Mouse (Mus musculus) embryonic facial prominence, embryonic 14.5 days (tissue): ENCODE data around the gene Pole3. TPM values are rescaled to one million over a fixed set of nuclear protein-coding genes. Genes with fewer than 3 reads are reported as not detected.

Experiments
- ATAC-seq: fragments of 200-750 bp; cut with Nextera tagmentation; 2 replicates; pipeline ENCODE4 v1.8.0; 2017; ENCODE audit warnings: low read depth, moderate number of reproducible peaks, moderate TSS enrichment
- DNase-seq: peaks from one replicate; pipeline ENCODE4 v3.0.0-alpha.2; 2015; ENCODE audit warnings: low spot score
- H3K27ac ChIP-seq: fragments of 300-500 bp; sonication (generic); replicated peaks from 2 replicates; pipeline ENCODE4 v1.5.1; 2014; ENCODE audit warnings: low read depth, mild to moderate bottlenecking, low read length, moderate library complexity
- H3K27me3 ChIP-seq: fragments of 300-500 bp; sonication (generic); replicated peaks from 2 replicates; pipeline ENCODE4 v1.6.1; 2014; ENCODE audit warnings: low read length; ENCODE audit not compliant: control insufficient read depth, insufficient read depth
- H3K36me3 ChIP-seq: fragments of 300-500 bp; sonication (generic); 2 replicates; pipeline ENCODE4 v1.6.1; 2014; ENCODE audit warnings: low read length, mixed read lengths; ENCODE audit not compliant: control insufficient read depth, insufficient read depth
- H3K4me1 ChIP-seq: fragments of 300-500 bp; sonication (generic); 2 replicates; pipeline ENCODE4 v1.6.1; 2014; ENCODE audit warnings: antibody characterized with exemption, low read length; ENCODE audit not compliant: control insufficient read depth, insufficient read depth
- H3K4me2 ChIP-seq: fragments of 300-500 bp; sonication (generic); 2 replicates; pipeline ENCODE4 v1.6.1; 2014; ENCODE audit warnings: low read depth, mild to moderate bottlenecking, low read length, moderate library complexity, mixed read lengths
- H3K4me3 ChIP-seq: fragments of 300-500 bp; sonication (generic); 2 replicates; pipeline ENCODE4 v1.5.1; 2014; ENCODE audit warnings: low read depth, mild to moderate bottlenecking, low read length
- H3K9ac ChIP-seq: fragments of 300-500 bp; sonication (generic); 2 replicates; pipeline ENCODE4 v1.6.1; 2014; ENCODE audit warnings: low read depth, mild to moderate bottlenecking, low read length, moderate library complexity, mixed read lengths
- H3K9me3 ChIP-seq: fragments of 300-500 bp; sonication (generic); 2 replicates; pipeline ENCODE4 v1.6.1; 2016; ENCODE audit warnings: low read length; ENCODE audit not compliant: control insufficient read depth
- WGBS: fragments of 180-500 bp; shearing (Covaris S2); extraction: QIAGEN DNeasy Blood & Tissue Kit; methylation state at CpG from one replicate; pipeline ENCODE4 v1.1.7; 2014; 5-methylcytosine and 5-hydroxymethylcytosine counted together
- polyA plus RNA-seq: library from polyadenylated mRNA; unstranded; fragments of >200 nt; fragmentation: Nextera tagmentation; extraction: Ambion mirVana; gene quantifications from 2 replicates; pipeline ENCODE4 v1.2.1, GENCODE M21; 2014

The Pole3 gene
- polyA plus RNA-seq, 1 experiment from 2014 or later: 66.3 TPM

GRCm38 (mm10) chr4:62503374-62503970, 21.4 kb downstream of the Pole3 start, which contains the start of gene Hdhd3:
Gene Hdhd3, minus strand, starts transcription at chr4:62503467.
- H3K27ac ChIP-seq: peak within 1 kb of the TSS; percentile 18; the same call in 1 of the 2 replicates
- WGBS: 68% methylated on average over 3 of the region's 3 CpGs
- no peak for DNase-seq

GRCm38 (mm10) chr4:62502969-62503368, 21.9 kb downstream of the Pole3 start:
- Histone ChIP-seq H3K36me3 (peaks cover 21% of the 10 kb centered on the region), H3K9ac (no peak overlapping the region), H3K27me3 (no peaks in the 10 kb centered on the region), H3K4me1 (0 out of 2 replicates have a peak, but pooled peaks cover 3% of the 10 kb centered on the region), H3K27ac (no peak overlapping the region), H3K4me2 (no peak overlapping the region), H3K4me3 (no peak overlapping the region), H3K9me3 (no peaks in the 10 kb centered on the region)
- ATAC-seq (no peak), DNase-seq (no peak)
- 75% methylated on average over 7 of the region's 7 CpGs for WGBS

More at GRCm38 (mm10) chr4:62503374-62503970, 21.4 kb downstream of the Pole3 start, which contains the start of gene Hdhd3:
- H3K4me1 ChIP-seq: 0 out of 2 replicates have a peak, but pooled peaks cover 3% of the 10 kb centered on the region
- peak within 1 kb of the TSS; percentile 79 for H3K9ac ChIP-seq
- H3K4me3 ChIP-seq: peak within 1 kb of the TSS; percentile 78
- ATAC-seq: no peak
- no peaks in the 10 kb centered on the region for H3K27me3 ChIP-seq
- peak within 1 kb of the TSS; percentile 76 for H3K4me2 ChIP-seq
- no peaks in the 10 kb centered on the region for H3K9me3 ChIP-seq
- peaks cover 23% of the 10 kb centered on the region for H3K36me3 ChIP-seq

GRCm38 (mm10) chr4:62501964-62502732, 22.7 kb downstream of the Pole3 start:
- peak; percentile 95 for DNase-seq
- H3K4me1 ChIP-seq: 0 out of 2 replicates have a peak, but pooled peaks cover 3% of the 10 kb centered on the region
- no peaks in the 10 kb centered on the region for H3K9me3 ChIP-seq
- WGBS: 5% methylated on average over 16 of the region's 38 CpGs
- H3K27ac ChIP-seq: peak overlapping the region; percentile 41
- ATAC-seq: peak; percentile 97
- peak overlapping the region; percentile 79 for H3K9ac ChIP-seq
- H3K36me3 ChIP-seq: peaks cover 16% of the 10 kb centered on the region
- peak overlapping the region; percentile 76 for H3K4me2 ChIP-seq
- H3K4me3 ChIP-seq: peak overlapping the region; percentile 78
- H3K27me3 ChIP-seq: no peaks in the 10 kb centered on the region

- no peaks in the 10 kb centered on the region for H3K27me3 ChIP-seq
- 3% methylated on average over 7 of the region's 7 CpGs for WGBS
- peak overlapping the region; percentile 76 for H3K4me2 ChIP-seq
- H3K4me3 ChIP-seq: peak overlapping the region; percentile 78
- peak overlapping the region; percentile 79 for H3K9ac ChIP-seq
- peak overlapping the region; percentile 41 for H3K27ac ChIP-seq
- no peaks in the 10 kb centered on the region for H3K9me3 ChIP-seq
- H3K36me3 ChIP-seq: peaks cover 16% of the 10 kb centered on the region
- peak; percentile 7; the same call in 1 of the 2 replicates for ATAC-seq
- 0 out of 2 replicates have a peak, but pooled peaks cover 3% of the 10 kb centered on the region for H3K4me1 ChIP-seq
- DNase-seq: no peak
Observed at GRCm38 (mm10) chr4:62501534-62501933, 23.3 kb downstream of the Pole3 start.

GRCm38 (mm10) chr4:62500799-62501198, 24.1 kb downstream of the Pole3 start:
- ATAC-seq (no peak), DNase-seq (no peak)
- H3K9me3 ChIP-seq: no peaks in the 10 kb centered on the region
- H3K27me3 ChIP-seq: no peaks in the 10 kb centered on the region
- no peak overlapping the region for H3K4me3 ChIP-seq
- no peak overlapping the region for H3K27ac ChIP-seq
- H3K36me3 ChIP-seq: peaks cover 16% of the 10 kb centered on the region
- peak overlapping the region; percentile 76; the same call in 1 of the 2 replicates for H3K4me2 ChIP-seq
- WGBS: 87% methylated on average over 4 of the region's 4 CpGs
- 0 out of 2 replicates have a peak, but pooled peaks cover 3% of the 10 kb centered on the region for H3K4me1 ChIP-seq
- no peak overlapping the region for H3K9ac ChIP-seq

- Histone ChIP-seq H3K4me3 (no peak overlapping the region), H3K4me2 (no peak overlapping the region), H3K9me3 (no peaks in the 10 kb centered on the region), H3K27me3 (no peaks in the 10 kb centered on the region), H3K36me3 (peaks cover 16% of the 10 kb centered on the region), H3K4me1 (no peaks in the 10 kb centered on the region), H3K9ac (no peak overlapping the region), H3K27ac (no peak overlapping the region)
- DNase-seq (no peak), ATAC-seq (no peak)
- WGBS: 72% methylated on average over 8 of the region's 8 CpGs
Observed at GRCm38 (mm10) chr4:62496815-62497214, 28.1 kb downstream of the Pole3 start.

- no peak overlapping the region for H3K4me3 ChIP-seq
- H3K27me3 ChIP-seq: no peaks in the 10 kb centered on the region
- H3K4me2 ChIP-seq: no peak overlapping the region
- H3K9me3 ChIP-seq: no peaks in the 10 kb centered on the region
- H3K9ac ChIP-seq: no peak overlapping the region
- DNase-seq (no peak), ATAC-seq (no peak)
- peaks cover 16% of the 10 kb centered on the region for H3K36me3 ChIP-seq
- 80% methylated on average over 8 of the region's 8 CpGs for WGBS
- no peaks in the 10 kb centered on the region for H3K4me1 ChIP-seq
- no peak overlapping the region for H3K27ac ChIP-seq
Observed at GRCm38 (mm10) chr4:62495946-62496345, 28.9 kb downstream of the Pole3 start.

- ATAC-seq: no peak
- Histone ChIP-seq H3K9me3 (no peaks in the 10 kb centered on the region), H3K4me1 (no peaks in the 10 kb centered on the region), H3K4me3 (no peak overlapping the region), H3K9ac (no peak overlapping the region), H3K27me3 (no peaks in the 10 kb centered on the region), H3K27ac (no peak overlapping the region), H3K4me2 (no peak overlapping the region), H3K36me3 (peaks cover 9% of the 10 kb centered on the region)
- DNase-seq: no peak
- 69% methylated on average over 9 of the region's 9 CpGs for whole genome bisulfite sequencing
Observed at GRCm38 (mm10) chr4:62494230-62494629, 30.6 kb downstream of the Pole3 start.
